Mouse (Mus musculus) frontal cortex, postnatal 14 days (tissue): ENCODE results near the gene Nck2.
"Not testable (repeated sequence)": the region's sequence is repeated elsewhere in the genome, so short reads cannot be mapped to it uniquely, and the experiment has no call there.

Source experiments
- DNase-seq, 2 experiments: peaks; one replicate each; pipeline ENCODE4 v3.0.0; 2022; ENCODE audit warnings: low spot score in 2 of 2

Gene Nck2

GRCm38 (mm10) chr1:43534060-43534760 is 89.8 kb downstream of the Nck2 start:
- no peak for DNase-seq

GRCm38 (mm10) chr1:43535519-43536000 is 91.2 kb downstream of the Nck2 start:
- no peak for DNase-seq

- DNase-seq, result no peak
These were observed 91.9 kb downstream of the Nck2 start for GRCm38 (mm10) chr1:43536266-43536665.

- DNase-seq, result no peak
These were observed 92.6 kb downstream of the Nck2 start for GRCm38 (mm10) chr1:43537021-43537420.

- no peak for DNase-seq
These were observed 93.1 kb downstream of the Nck2 start for GRCm38 (mm10) chr1:43537496-43537895.

GRCm38 (mm10) chr1:43538716-43539115 is 94.3 kb downstream of the Nck2 start:
- DNase-seq, result no peak

- DNase-seq, result no peak
These were observed 95.5 kb downstream of the Nck2 start for GRCm38 (mm10) chr1:43539689-43540380.

- DNase-seq, result no peak
These were observed 98.0 kb downstream of the Nck2 start for GRCm38 (mm10) chr1:43542339-43542738.

- DNase-seq, result no peak
These were observed 103.3 kb downstream of the Nck2 start for GRCm38 (mm10) chr1:43547644-43548043.

- no peak for DNase-seq
These were observed 104.4 kb downstream of the Nck2 start for GRCm38 (mm10) chr1:43548749-43549148.

- no peak for DNase-seq
These were observed 106.1 kb downstream of the Nck2 start for GRCm38 (mm10) chr1:43550525-43550924.

GRCm38 (mm10) chr1:43553989-43554679 is 109.8 kb downstream of the Nck2 start:
- DNase-seq, result not testable (repeated sequence)

GRCm38 (mm10) chr1:43555222-43555974 is 111.0 kb downstream of the Nck2 start:
- no peak for DNase-seq

GRCm38 (mm10) chr1:43558329-43558728 is 114.0 kb downstream of the Nck2 start:
- DNase-seq, result no peak

- DNase-seq, result no peak
These were observed 114.8 kb downstream of the Nck2 start for GRCm38 (mm10) chr1:43559043-43559692.

GRCm38 (mm10) chr1:43561085-43561484 is 116.7 kb downstream of the Nck2 start:
- no peak for DNase-seq

- no peak for DNase-seq
These were observed 117.8 kb downstream of the Nck2 start for GRCm38 (mm10) chr1:43562002-43562666.

GRCm38 (mm10) chr1:43565260-43565659 is 120.9 kb downstream of the Nck2 start:
- DNase-seq, result no peak

GRCm38 (mm10) chr1:43566677-43567377 is 122.4 kb downstream of the Nck2 start:
- no peak for DNase-seq

GRCm38 (mm10) chr1:43568824-43569223 is 124.4 kb downstream of the Nck2 start:
- no peak for DNase-seq
